Mouse (Mus musculus): Measurements from ENCODE around the gene Stk11. TPM values are rescaled to one million over a fixed set of nuclear protein-coding genes. Genes with fewer than 3 reads are reported as not detected.

Stk11 gene
- polyA plus RNA-seq, 1 experiment from 2014 or later, result 106 TPM

- Histone ChIP-seq H3K36me3 (ENCODE audit: inconsistent target) (peaks cover 56% of the 10 kb centered on the region), H3K4me3 (ENCODE audit: inconsistent target) (no peak overlapping the region)
Observed at GRCm38 (mm10) chr10:80084817-80085487, 30.7 kb upstream of the Stk11 start.

GRCm38 (mm10) chr10:80086847-80087246, 28.8 kb upstream of the Stk11 start:
- Histone ChIP-seq H3K79me2 (ENCODE audit: inconsistent target) (peaks cover 82% of the 10 kb centered on the region), H3K36me3 (ENCODE audit: inconsistent target) (peaks cover 41% of the 10 kb centered on the region), H3K27ac (peak overlapping the region; percentile 63), H3K4me3 (ENCODE audit: inconsistent target) (no peak overlapping the region)
- WGBS (ENCODE audit: missing documents), result 37% methylated on average over 3 of the region's 3 CpGs

More at GRCm38 (mm10) chr10:80084817-80085487, 30.7 kb upstream of the Stk11 start:
- WGBS (ENCODE audit: missing documents), result 74% methylated on average over 9 of the region's 9 CpGs
- no peak overlapping the region for H3K27ac ChIP-seq
- H3K79me2 ChIP-seq (ENCODE audit: inconsistent target), result peaks cover 63% of the 10 kb centered on the region

- H3K79me2 ChIP-seq (ENCODE audit: inconsistent target), result peaks cover 88% of the 10 kb centered on the region
- peaks cover 39% of the 10 kb centered on the region for H3K36me3 ChIP-seq (ENCODE audit: inconsistent target)
- H3K4me3 ChIP-seq (ENCODE audit: inconsistent target), result no peak overlapping the region
- peak overlapping the region; percentile 63 for H3K27ac ChIP-seq
- WGBS (ENCODE audit: missing documents), result 13% methylated on average over 8 of the region's 8 CpGs
Observed at GRCm38 (mm10) chr10:80087483-80087882, 28.1 kb upstream of the Stk11 start.

GRCm38 (mm10) chr10:80089146-80089545, 26.5 kb upstream of the Stk11 start:
- Histone ChIP-seq H3K36me3 (ENCODE audit: inconsistent target) (peaks cover 23% of the 10 kb centered on the region), H3K79me2 (ENCODE audit: inconsistent target) (peaks cover 99% of the 10 kb centered on the region), H3K4me3 (ENCODE audit: inconsistent target) (no peak overlapping the region), H3K27ac (no peak overlapping the region)
- 89% methylated on average over 4 of the region's 4 CpGs for WGBS (ENCODE audit: missing documents)

- 92% methylated on average over 6 of the region's 6 CpGs for WGBS (ENCODE audit: missing documents)
- Histone ChIP-seq H3K27ac (no peak overlapping the region), H3K4me3 (ENCODE audit: inconsistent target) (no peak overlapping the region), H3K79me2 (ENCODE audit: inconsistent target) (peaks cover 100% of the 10 kb centered on the region), H3K36me3 (ENCODE audit: inconsistent target) (peaks cover 9% of the 10 kb centered on the region; the same call in 1 of the 2 replicates)
Observed at GRCm38 (mm10) chr10:80091527-80091926, 24.1 kb upstream of the Stk11 start.

GRCm38 (mm10) chr10:80092690-80093089, 22.9 kb upstream of the Stk11 start:
- 87% methylated on average over 5 of the region's 5 CpGs for WGBS (ENCODE audit: missing documents)
- H3K4me3 ChIP-seq (ENCODE audit: inconsistent target), result no peak overlapping the region
- H3K27ac ChIP-seq, result no peak overlapping the region
- H3K79me2 ChIP-seq (ENCODE audit: inconsistent target), result peaks cover 100% of the 10 kb centered on the region
- peaks cover 9% of the 10 kb centered on the region; the same call in 1 of the 2 replicates for H3K36me3 ChIP-seq (ENCODE audit: inconsistent target)

- H3K36me3 ChIP-seq (ENCODE audit: inconsistent target), result peaks cover 9% of the 10 kb centered on the region; the same call in 1 of the 2 replicates
- peaks cover 100% of the 10 kb centered on the region for H3K79me2 ChIP-seq (ENCODE audit: inconsistent target)
- WGBS (ENCODE audit: missing documents), result 91% methylated on average over 6 of the region's 6 CpGs
- H3K4me3 ChIP-seq (ENCODE audit: inconsistent target), result no peak overlapping the region
- no peak overlapping the region for H3K27ac ChIP-seq
Observed at GRCm38 (mm10) chr10:80094085-80094484, 21.5 kb upstream of the Stk11 start.

- Histone ChIP-seq H3K27ac (no peak overlapping the region), H3K79me2 (ENCODE audit: inconsistent target) (peaks cover 100% of the 10 kb centered on the region), H3K4me3 (ENCODE audit: inconsistent target) (no peak overlapping the region), H3K36me3 (ENCODE audit: inconsistent target) (peaks cover 9% of the 10 kb centered on the region; the same call in 1 of the 2 replicates)
- 89% methylated on average over 3 of the region's 3 CpGs for WGBS (ENCODE audit: missing documents)
Observed at GRCm38 (mm10) chr10:80094684-80095083, 20.9 kb upstream of the Stk11 start.

- Histone ChIP-seq H3K36me3 (ENCODE audit: inconsistent target) (peaks cover 9% of the 10 kb centered on the region; the same call in 1 of the 2 replicates), H3K27ac (no peak overlapping the region), H3K79me2 (ENCODE audit: inconsistent target) (peaks cover 100% of the 10 kb centered on the region), H3K4me3 (ENCODE audit: inconsistent target) (no peak overlapping the region)
- WGBS (ENCODE audit: missing documents), result 95% methylated on average over 5 of the region's 5 CpGs
Observed at GRCm38 (mm10) chr10:80095547-80095946, 20.1 kb upstream of the Stk11 start.

GRCm38 (mm10) chr10:80097275-80097674, 18.3 kb upstream of the Stk11 start:
- WGBS (ENCODE audit: missing documents), result 26% methylated on average over 5 of the region's 7 CpGs
- Histone ChIP-seq H3K79me2 (ENCODE audit: inconsistent target) (peaks cover 100% of the 10 kb centered on the region), H3K27ac (no peak overlapping the region), H3K36me3 (ENCODE audit: inconsistent target) (no peaks in the 10 kb centered on the region; the same call in 1 of the 2 replicates), H3K4me3 (ENCODE audit: inconsistent target) (no peak overlapping the region)

- H3K4me3 ChIP-seq (ENCODE audit: inconsistent target), result no peak overlapping the region
- 48% methylated on average over 5 of the region's 5 CpGs for WGBS (ENCODE audit: missing documents)
- no peak overlapping the region for H3K27ac ChIP-seq
- peaks cover 87% of the 10 kb centered on the region for H3K79me2 ChIP-seq (ENCODE audit: inconsistent target)
- H3K36me3 ChIP-seq (ENCODE audit: inconsistent target), result no peaks in the 10 kb centered on the region; the same call in 1 of the 2 replicates
Observed at GRCm38 (mm10) chr10:80098630-80099029, 17.0 kb upstream of the Stk11 start.

- no peaks in the 10 kb centered on the region for H3K36me3 ChIP-seq (ENCODE audit: inconsistent target)
- 66% methylated on average over 6 of the region's 11 CpGs for WGBS (ENCODE audit: missing documents)
- H3K27ac ChIP-seq, result no peak overlapping the region
- H3K4me3 ChIP-seq (ENCODE audit: inconsistent target), result no peak overlapping the region
- peaks cover 63% of the 10 kb centered on the region for H3K79me2 ChIP-seq (ENCODE audit: inconsistent target)
Observed at GRCm38 (mm10) chr10:80100982-80101381, 14.6 kb upstream of the Stk11 start.

- H3K27ac ChIP-seq, result peak overlapping the region; percentile 49
- H3K4me3 ChIP-seq (ENCODE audit: inconsistent target), result peak overlapping the region; percentile 71
- H3K79me2 ChIP-seq (ENCODE audit: inconsistent target), result peaks cover 50% of the 10 kb centered on the region
- WGBS (ENCODE audit: missing documents), result under 1% methylated on average over 57 of the region's 59 CpGs
- no peaks in the 10 kb centered on the region for H3K36me3 ChIP-seq (ENCODE audit: inconsistent target)
Observed at GRCm38 (mm10) chr10:80102216-80102915, 13.2 kb upstream of the Stk11 start.

- no peak overlapping the region for H3K4me3 ChIP-seq (ENCODE audit: inconsistent target)
- no peaks in the 10 kb centered on the region for H3K36me3 ChIP-seq (ENCODE audit: inconsistent target)
- H3K27ac ChIP-seq, result no peak overlapping the region
- H3K79me2 ChIP-seq (ENCODE audit: inconsistent target), result peaks cover 43% of the 10 kb centered on the region
- 88% methylated on average over 2 of the region's 2 CpGs for WGBS (ENCODE audit: missing documents)
Observed at GRCm38 (mm10) chr10:80103032-80103431, 12.6 kb upstream of the Stk11 start.

- Histone ChIP-seq H3K79me2 (ENCODE audit: inconsistent target) (peaks cover 31% of the 10 kb centered on the region), H3K4me3 (ENCODE audit: inconsistent target) (no peak overlapping the region), H3K36me3 (ENCODE audit: inconsistent target) (no peaks in the 10 kb centered on the region), H3K27ac (no peak overlapping the region)
- WGBS (ENCODE audit: missing documents), result 82% methylated on average over 3 of the region's 3 CpGs
Observed at GRCm38 (mm10) chr10:80104181-80104580, 11.4 kb upstream of the Stk11 start.

Data from macrophage (primary cell).